ENCODE assay signal across 25 mouse cellular contexts in genomic region chr10:36483362-36483761, GRCm38 (mm10). TPM values are rescaled to one million over a fixed set of nuclear protein-coding genes. Genes with fewer than 3 reads are reported as not detected.
DNase-seq lines count a peak whose midpoint lies in the region; ATAC-seq and TF ChIP-seq lines count a peak whose summit lies in the region.
"Had no signal": no experiment of that assay in that cellular context is flagged by ENCODE, and none has a peak within 500 bp of the region (broad histone marks: within the 10 kb centered on the region; RNA-seq: fewer than 3 reads in every experiment).

No protein-coding gene starts in this region.

- DNase-seq in embryonic facial prominence, embryonic 14.5 days (ENCODE audit: low spot score) = peak; percentile 8
- DNase-seq in embryonic facial prominence, embryonic 10.5 days (ENCODE audit: low spot score) = no peak
- peak; percentile 8 for DNase-seq in hindbrain, postnatal 0 days (ENCODE audit: low spot score)
- no peak for DNase-seq in hindbrain, embryonic 14.5 days (ENCODE audit: low spot score)
- peak; percentile 51 for DNase-seq in Muller cell, postnatal 12 days (ENCODE audit: inconsistent ontology term)
- no peak for DNase-seq in embryo, embryonic 10 days (ENCODE audit: low spot score)
- DNase-seq: adrenal gland, adult 2 months; adrenal gland, postnatal 25 days; cerebellum, adult 11 months; cerebellum, adult 8-10 months; cerebellum, postnatal 14 days; gastrocnemius, adult 2 months; heart, adult 2 months; kidney, adult 11 months; kidney, adult 9 months had no signal

- 69% methylated on average over 2 of the region's 2 CpGs for WGBS in embryonic facial prominence, embryonic 14.5 days
- WGBS in embryonic facial prominence, embryonic 10.5 days = 72% methylated on average over 2 of the region's 2 CpGs
- 45% methylated on average over 2 of the region's 2 CpGs for WGBS in hindbrain, postnatal 0 days
- WGBS in hindbrain, embryonic 14.5 days = 52% methylated on average over 2 of the region's 2 CpGs
- WGBS in forebrain, embryonic 15.5 days = 6% methylated on average over 2 of the region's 2 CpGs

- H3K4me3 ChIP-seq in embryonic facial prominence, embryonic 14.5 days (ENCODE audit: low read depth, low read length) = no peak overlapping the region
- no peak overlapping the region for H3K4me3 ChIP-seq in embryonic facial prominence, embryonic 10.5 days
- no peak overlapping the region for H3K4me3 ChIP-seq in hindbrain, postnatal 0 days (ENCODE audit: low read length)
- no peak overlapping the region for H3K4me3 ChIP-seq in hindbrain, embryonic 14.5 days (replicated peaks; ENCODE audit: low read length)
- H3K4me3 ChIP-seq in forebrain, embryonic 15.5 days = no peak overlapping the region
- H3K4me3 ChIP-seq: embryonic facial prominence, embryonic 15.5 days; erythroblast, embryonic 14.5 days; gastrocnemius, adult 2 months; heart, adult 2 months; hindbrain, embryonic 10.5 days; hindbrain, embryonic 15.5 days had no signal

- no peaks in the 10 kb centered on the region for H3K4me1 ChIP-seq in embryonic facial prominence, embryonic 14.5 days (ENCODE audit: control insufficient read depth, insufficient read depth, low read length)
- H3K4me1 ChIP-seq in embryonic facial prominence, embryonic 10.5 days = no peaks in the 10 kb centered on the region
- no peaks in the 10 kb centered on the region for H3K4me1 ChIP-seq in hindbrain, postnatal 0 days (ENCODE audit: insufficient read depth, low read length)
- no peaks in the 10 kb centered on the region for H3K4me1 ChIP-seq in hindbrain, embryonic 14.5 days (replicated peaks; ENCODE audit: control insufficient read depth, insufficient read depth, low read length)
- H3K4me1 ChIP-seq in forebrain, embryonic 15.5 days = peaks cover 2% of the 10 kb centered on the region; the same call in 1 of the 2 replicates
- H3K4me1 ChIP-seq: embryonic facial prominence, embryonic 15.5 days; hindbrain, embryonic 10.5 days; hindbrain, embryonic 15.5 days had no signal

- ATAC-seq in embryonic facial prominence, embryonic 14.5 days (ENCODE audit: low read depth) = no peak
- no peak for ATAC-seq in hindbrain, postnatal 0 days
- no peak for ATAC-seq in hindbrain, embryonic 14.5 days (ENCODE audit: low FRiP score)
- ATAC-seq in forebrain, embryonic 15.5 days (replicated peaks) = peak; percentile 67
- no peak for ATAC-seq in monocyte, adult 5-6 weeks (replicated peaks; ENCODE audit: insufficient number of reproducible peaks, low FRiP score, low TSS enrichment, poor library complexity, severe bottlenecking)
- ATAC-seq: inflammation-experienced regulatory T-cells, adult 6 months had no signal

- no peak overlapping the region for H3K27ac ChIP-seq in embryonic facial prominence, embryonic 14.5 days (replicated peaks; ENCODE audit: low read depth, low read length)
- no peak overlapping the region for H3K27ac ChIP-seq in embryonic facial prominence, embryonic 10.5 days (replicated peaks)
- no peak overlapping the region for H3K27ac ChIP-seq in hindbrain, postnatal 0 days
- no peak overlapping the region for H3K27ac ChIP-seq in hindbrain, embryonic 14.5 days
- H3K27ac ChIP-seq in forebrain, embryonic 15.5 days (replicated peaks) = no peak overlapping the region
- H3K27ac ChIP-seq: embryonic facial prominence, embryonic 15.5 days; gastrocnemius, adult 2 months; heart, adult 2 months; hindbrain, embryonic 10.5 days; hindbrain, embryonic 15.5 days had no signal

- TF ChIP-seq CTCF in hindbrain, postnatal 0 days (IDR thresholded peaks at IDR 0.05; ENCODE audit: low read depth) = no peak

- no peaks in the 10 kb centered on the region for H3K36me3 ChIP-seq in embryonic facial prominence, embryonic 14.5 days (ENCODE audit: control insufficient read depth, insufficient read depth, low read length)
- H3K36me3 ChIP-seq in embryonic facial prominence, embryonic 10.5 days (replicated peaks) = no peaks in the 10 kb centered on the region
- H3K36me3 ChIP-seq in hindbrain, postnatal 0 days (ENCODE audit: insufficient read depth, low read length) = no peaks in the 10 kb centered on the region
- H3K36me3 ChIP-seq in hindbrain, embryonic 14.5 days (replicated peaks; ENCODE audit: control insufficient read depth, insufficient read depth) = no peaks in the 10 kb centered on the region
- H3K36me3 ChIP-seq in forebrain, embryonic 15.5 days = no peaks in the 10 kb centered on the region
- H3K36me3 ChIP-seq: embryonic facial prominence, embryonic 15.5 days; hindbrain, embryonic 10.5 days; hindbrain, embryonic 15.5 days had no signal

- no peak overlapping the region for H3K9ac ChIP-seq in embryonic facial prominence, embryonic 14.5 days (ENCODE audit: low read depth, low read length)
- H3K9ac ChIP-seq in hindbrain, postnatal 0 days (replicated peaks; ENCODE audit: low read length) = no peak overlapping the region
- no peak overlapping the region for H3K9ac ChIP-seq in hindbrain, embryonic 14.5 days
- H3K9ac ChIP-seq in forebrain, embryonic 15.5 days (replicated peaks) = no peak overlapping the region
- H3K9ac ChIP-seq: embryonic facial prominence, embryonic 15.5 days; hindbrain, embryonic 15.5 days had no signal

- no peaks in the 10 kb centered on the region for H3K9me3 ChIP-seq in embryonic facial prominence, embryonic 14.5 days (ENCODE audit: control insufficient read depth, low read length)
- no peaks in the 10 kb centered on the region for H3K9me3 ChIP-seq in embryonic facial prominence, embryonic 10.5 days
- H3K9me3 ChIP-seq in hindbrain, postnatal 0 days (ENCODE audit: low read length) = no peaks in the 10 kb centered on the region
- no peaks in the 10 kb centered on the region for H3K9me3 ChIP-seq in hindbrain, embryonic 14.5 days (ENCODE audit: control insufficient read depth, low read length)
- H3K9me3 ChIP-seq in forebrain, embryonic 15.5 days = no peaks in the 10 kb centered on the region
- H3K9me3 ChIP-seq: embryonic facial prominence, embryonic 15.5 days; hindbrain, embryonic 10.5 days; hindbrain, embryonic 15.5 days had no signal

- no peak overlapping the region for H3K4me2 ChIP-seq in embryonic facial prominence, embryonic 14.5 days (ENCODE audit: low read depth, low read length)
- H3K4me2 ChIP-seq in hindbrain, postnatal 0 days (ENCODE audit: low read depth, low read length) = no peak overlapping the region
- H3K4me2 ChIP-seq in hindbrain, embryonic 14.5 days (replicated peaks) = no peak overlapping the region
- no peak overlapping the region for H3K4me2 ChIP-seq in forebrain, embryonic 15.5 days (replicated peaks)
- H3K4me2 ChIP-seq: embryonic facial prominence, embryonic 15.5 days; heart, embryonic 11.5 days; hindbrain, embryonic 15.5 days had no signal

- H3K27me3 ChIP-seq in embryonic facial prominence, embryonic 14.5 days (replicated peaks; ENCODE audit: control insufficient read depth, insufficient read depth, low read length) = no peaks in the 10 kb centered on the region
- H3K27me3 ChIP-seq in embryonic facial prominence, embryonic 10.5 days (replicated peaks; ENCODE audit: low read depth, poor library complexity, severe bottlenecking) = no peaks in the 10 kb centered on the region
- H3K27me3 ChIP-seq in hindbrain, postnatal 0 days (ENCODE audit: insufficient read depth, low read length) = no peaks in the 10 kb centered on the region
- no peaks in the 10 kb centered on the region for H3K27me3 ChIP-seq in hindbrain, embryonic 14.5 days (ENCODE audit: control insufficient read depth, insufficient read depth, low read length)
- H3K27me3 ChIP-seq in forebrain, embryonic 15.5 days = no peaks in the 10 kb centered on the region
- H3K27me3 ChIP-seq: CH12.LX; embryonic facial prominence, embryonic 15.5 days; hindbrain, embryonic 15.5 days had no signal

RNA-seq across cellular contexts. Expression of gene Hs3st5, which starts 23.3 kb away (rescaled TPM):
- 4.1 and 5.7 TPM in 2 replicates for polyA plus RNA-seq in embryonic facial prominence, embryonic 14.5 days (2014; fragmentation: Nextera tagmentation; extraction: Ambion mirVana)
- polyA plus RNA-seq in embryonic facial prominence, embryonic 10.5 days (2016; fragmentation: Nextera tagmentation; extraction: Ambion mirVana) = 1.4 and 3.3 TPM in 2 replicates
- 55.7 and 62.1 TPM in 2 replicates for total RNA-seq in hindbrain, postnatal 0 days (2014; rRNA removed)
- polyA plus RNA-seq in hindbrain, postnatal 0 days (2015; fragmentation: Nextera tagmentation; extraction: Ambion mirVana) = 33.8 and 36.0 TPM in 2 replicates
- polyA plus RNA-seq in hindbrain, embryonic 14.5 days (2014; fragmentation: Nextera tagmentation; extraction: Ambion mirVana) = 36.0 and 38.3 TPM in 2 replicates
- polyA plus RNA-seq in forebrain, embryonic 15.5 days (2015; fragmentation: Nextera tagmentation; extraction: Ambion mirVana) = 7.4 and 9.9 TPM in 2 replicates
- total RNA-seq in monocyte, adult 5-6 weeks (2017) = not detected in 3 replicates
- total RNA-seq: CH12.LX; common myeloid progenitor, adult 5-6 weeks had no signal
- polyA plus RNA-seq: inflammation-experienced regulatory T-cells, adult 6 months had no signal

Comparison
In these comparisons a context has a peak if more than half of its experiments do, and no peak if none do; other contexts are left out.
1. DNase-seq: peak in embryonic facial prominence, embryonic 14.5 days (single experiment), hindbrain, postnatal 0 days (single experiment) and Muller cell, postnatal 12 days (single experiment); none in embryonic facial prominence, embryonic 10.5 days (single experiment), hindbrain, embryonic 14.5 days (single experiment) and embryo, embryonic 10 days (single experiment).